Mouse (Mus musculus) forebrain, embryonic 16.5 days (tissue): ENCODE measurements around the gene G430095P16Rik. TPM values are rescaled to one million over a fixed set of nuclear protein-coding genes. Genes with fewer than 3 reads are reported as not detected.

ENCODE experiments used
- ATAC-seq: fragments of 200-750 bp; cut with Nextera tagmentation; 2 replicates; pipeline ENCODE4 v1.8.0; 2017; ENCODE audit warnings: mild to moderate bottlenecking, moderate library complexity
- H3K27ac ChIP-seq: fragments of 300-500 bp; sonication (generic); 2 replicates; pipeline ENCODE4 v1.5.1; 2014; ENCODE audit warnings: low read length, control low read depth
- H3K27me3 ChIP-seq: fragments of 300-500 bp; sonication (generic); replicated peaks from 2 replicates; pipeline ENCODE4 v1.6.1; 2014; ENCODE audit warnings: low read length; ENCODE audit not compliant: control insufficient read depth, insufficient read depth
- H3K36me3 ChIP-seq: fragments of 300-500 bp; sonication (generic); 2 replicates; pipeline ENCODE4 v1.6.1; 2014; ENCODE audit not compliant: control insufficient read depth, insufficient read depth
- H3K4me1 ChIP-seq: fragments of 300-500 bp; sonication (generic); replicated peaks from 2 replicates; pipeline ENCODE4 v1.6.1; 2014; ENCODE audit warnings: low read length; ENCODE audit not compliant: control insufficient read depth, insufficient read depth
- H3K4me2 ChIP-seq: fragments of 300-500 bp; sonication (generic); 2 replicates; pipeline ENCODE4 v1.6.1; 2014; ENCODE audit warnings: mild to moderate bottlenecking, low read length, control low read depth
- H3K4me3 ChIP-seq: fragments of 300-500 bp; sonication (generic); replicated peaks from 2 replicates; pipeline ENCODE4 v1.5.1; 2014; ENCODE audit warnings: mild to moderate bottlenecking, low read length, control low read depth
- H3K9ac ChIP-seq: fragments of 300-500 bp; sonication (generic); replicated peaks from 2 replicates; pipeline ENCODE4 v1.6.1; 2014; ENCODE audit warnings: low read depth, low read length, control low read depth
- H3K9me3 ChIP-seq: fragments of 300-500 bp; sonication (generic); 2 replicates; pipeline ENCODE4 v1.6.1; 2016; ENCODE audit warnings: low read length; ENCODE audit not compliant: control insufficient read depth
- WGBS: fragments of 180-500 bp; shearing (Covaris S2); extraction: QIAGEN DNeasy Blood & Tissue Kit; methylation state at CpG from one replicate; pipeline ENCODE4 v1.1.7; 2014; 5-methylcytosine and 5-hydroxymethylcytosine counted together
- polyA plus RNA-seq: library from polyadenylated mRNA; unstranded; fragments of >200 nt; fragmentation: Nextera tagmentation; extraction: Ambion mirVana; gene quantifications from 2 replicates; pipeline ENCODE4 v1.2.1, GENCODE M21; 2015

Gene G430095P16Rik
- polyA plus RNA-seq, 1 experiment from 2014 or later, result 2.2 TPM

DNA sequence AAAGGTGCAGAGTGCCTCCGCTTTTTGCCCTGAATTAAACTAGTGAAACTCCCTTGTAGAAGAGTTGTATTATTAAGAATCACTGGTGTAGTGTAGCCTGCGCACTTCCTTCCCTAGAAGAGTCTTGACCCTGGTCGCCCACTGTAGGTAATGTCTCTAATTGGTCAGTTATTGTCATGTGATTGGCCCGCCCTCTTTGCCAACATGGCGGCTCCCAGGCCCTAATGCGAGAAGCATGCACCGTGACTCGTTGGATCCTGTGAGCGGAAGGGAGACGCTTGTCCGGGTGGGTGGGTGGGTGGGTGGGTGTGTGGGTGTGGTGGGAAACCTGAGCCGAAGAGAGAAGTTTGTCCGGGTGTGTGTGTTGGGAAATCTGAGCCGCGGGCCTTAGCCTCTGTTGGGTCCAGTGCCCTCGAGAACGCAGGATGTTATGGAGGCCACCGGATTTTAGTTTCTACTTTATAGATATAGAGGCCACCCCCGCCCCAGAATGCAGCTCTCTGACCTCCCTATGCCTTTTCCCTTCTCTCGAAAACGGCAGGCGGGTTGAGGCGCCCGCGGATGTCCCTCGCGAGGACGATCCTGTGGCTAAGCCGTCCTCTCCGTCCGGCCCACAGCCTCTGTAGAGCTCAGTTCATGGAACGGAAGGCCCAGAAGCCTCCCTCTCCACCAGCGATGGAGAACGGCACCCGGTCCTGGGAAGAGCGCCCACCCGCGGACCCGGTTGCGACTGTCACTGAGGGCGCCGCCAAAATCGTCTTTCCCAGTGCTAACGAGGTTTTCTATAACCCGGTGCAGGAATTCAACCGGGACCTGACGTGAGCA lies 33.5 kb upstream of the G430095P16Rik start:
- Histone ChIP-seq H3K27ac (no peak overlapping the region), H3K27me3 (no peaks in the 10 kb centered on the region), H3K9ac (peak overlapping the region; percentile 64), H3K9me3 (no peaks in the 10 kb centered on the region), H3K4me1 (peaks cover 41% of the 10 kb centered on the region), H3K36me3 (0 out of 2 replicates have a peak, but pooled peaks cover 2% of the 10 kb centered on the region), H3K4me3 (peak overlapping the region; percentile 77), H3K4me2 (peak overlapping the region; percentile 93)
- WGBS, result under 1% methylated on average over 47 of the region's 47 CpGs
- ATAC-seq, result peak; percentile 88

DNA sequence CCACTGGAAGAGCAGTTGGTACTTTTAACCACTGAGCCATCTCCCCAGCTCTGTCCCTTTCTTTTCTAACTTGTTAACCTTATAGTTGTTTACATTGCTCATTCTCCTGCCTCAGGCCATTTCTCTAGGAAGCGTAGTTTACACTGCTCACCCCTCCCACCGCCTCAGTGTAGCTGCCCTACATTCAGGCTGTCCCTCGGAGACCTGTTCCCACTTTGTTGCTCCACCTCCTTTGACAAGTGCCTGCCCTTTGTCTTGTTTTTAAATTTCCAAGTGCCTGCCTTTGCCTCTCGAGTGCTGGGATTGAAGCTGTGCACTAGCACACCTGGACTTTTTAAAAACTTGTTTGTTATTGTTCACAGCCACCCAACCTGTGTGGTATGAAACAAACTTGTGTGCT lies 29.5 kb upstream of the G430095P16Rik start:
- Histone ChIP-seq H3K27ac (no peak overlapping the region), H3K9ac (no peak overlapping the region), H3K27me3 (no peaks in the 10 kb centered on the region), H3K9me3 (no peaks in the 10 kb centered on the region), H3K4me3 (no peak overlapping the region), H3K4me2 (no peak overlapping the region), H3K36me3 (peaks cover 12% of the 10 kb centered on the region; the same call in 1 of the 2 replicates), H3K4me1 (peaks cover 15% of the 10 kb centered on the region)
- ATAC-seq, result no peak
- 75% methylated on average over 4 of the region's 4 CpGs for WGBS

DNA sequence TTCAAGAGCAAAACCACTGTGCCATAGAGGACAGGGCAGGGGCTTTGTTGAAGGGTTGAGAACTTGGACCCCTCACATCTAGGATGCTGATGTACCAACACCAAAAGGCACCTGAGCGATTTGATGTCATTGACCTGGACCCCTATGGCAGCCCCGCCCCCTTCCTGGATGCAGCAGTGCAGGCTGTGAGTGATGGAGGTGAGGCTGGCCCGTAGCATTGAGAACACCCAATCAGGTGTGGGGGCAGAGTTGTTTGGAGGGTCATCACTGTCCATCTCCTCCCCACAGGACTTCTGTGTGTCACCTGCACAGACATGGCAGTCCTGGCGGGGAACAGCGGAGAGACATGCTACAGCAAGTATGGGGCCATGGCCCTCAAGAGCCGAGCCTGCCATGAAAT lies 27.7 kb upstream of the G430095P16Rik start:
- Histone ChIP-seq H3K27me3 (no peaks in the 10 kb centered on the region), H3K27ac (no peak overlapping the region), H3K9ac (no peak overlapping the region), H3K4me3 (no peak overlapping the region), H3K4me2 (no peak overlapping the region), H3K4me1 (peaks cover 7% of the 10 kb centered on the region), H3K9me3 (no peaks in the 10 kb centered on the region), H3K36me3 (peaks cover 17% of the 10 kb centered on the region; the same call in 1 of the 2 replicates)
- 94% methylated on average over 6 of the region's 6 CpGs for WGBS
- no peak for ATAC-seq

DNA sequence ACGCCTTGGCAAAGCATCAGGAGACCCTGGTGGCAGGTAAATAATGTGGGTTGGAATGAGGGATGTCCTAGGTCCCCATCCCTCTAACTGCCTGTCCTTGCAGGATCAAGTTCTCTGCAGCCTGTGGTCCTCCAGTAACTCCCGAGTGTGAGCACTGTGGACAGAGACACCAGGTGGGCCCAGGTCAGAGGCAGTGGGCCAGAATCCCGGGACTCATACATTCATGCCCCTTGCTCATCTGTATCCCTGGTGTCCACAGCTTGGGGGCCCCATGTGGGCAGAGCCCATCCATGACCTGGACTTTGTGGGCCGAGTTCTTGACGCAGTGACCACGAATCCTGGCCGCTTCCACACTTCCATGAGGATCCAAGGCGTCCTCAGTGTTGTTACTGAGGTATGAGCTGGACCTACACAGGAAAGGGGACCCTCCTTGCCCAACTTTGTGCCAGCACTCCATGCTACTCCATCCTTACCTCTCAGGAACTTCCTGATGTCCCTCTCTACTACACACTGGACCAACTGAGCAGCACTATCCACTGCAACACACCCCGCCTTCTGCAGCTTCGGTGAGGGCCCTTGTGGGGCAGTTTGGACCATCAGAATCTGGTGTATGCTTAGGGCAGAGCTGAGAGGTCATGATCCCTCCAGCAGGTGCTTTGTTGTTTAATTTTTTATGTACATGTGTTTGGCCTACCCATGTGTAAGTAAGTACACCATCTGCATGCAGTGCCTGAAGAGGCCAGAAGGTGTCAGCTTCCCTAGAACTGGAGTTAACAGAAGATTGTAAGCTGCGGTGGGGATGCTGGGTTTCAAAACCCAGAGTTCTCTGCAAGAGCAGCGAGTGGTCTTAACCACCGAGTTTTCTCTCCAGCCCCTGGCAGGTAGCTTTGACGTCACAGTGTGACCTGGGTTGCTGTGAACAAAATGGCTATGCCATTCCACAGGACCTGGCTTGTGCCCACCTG lies 25.4 kb upstream of the G430095P16Rik start:
- Histone ChIP-seq H3K9me3 (no peaks in the 10 kb centered on the region), H3K4me1 (peaks cover 10% of the 10 kb centered on the region; the same call in 1 of the 2 replicates), H3K4me3 (no peak overlapping the region), H3K9ac (no peak overlapping the region), H3K27me3 (peaks cover 13% of the 10 kb centered on the region), H3K4me2 (no peak overlapping the region), H3K27ac (no peak overlapping the region), H3K36me3 (peaks cover 16% of the 10 kb centered on the region; the same call in 1 of the 2 replicates)
- 82% methylated on average over 14 of the region's 14 CpGs for WGBS
- no peak for ATAC-seq

DNA sequence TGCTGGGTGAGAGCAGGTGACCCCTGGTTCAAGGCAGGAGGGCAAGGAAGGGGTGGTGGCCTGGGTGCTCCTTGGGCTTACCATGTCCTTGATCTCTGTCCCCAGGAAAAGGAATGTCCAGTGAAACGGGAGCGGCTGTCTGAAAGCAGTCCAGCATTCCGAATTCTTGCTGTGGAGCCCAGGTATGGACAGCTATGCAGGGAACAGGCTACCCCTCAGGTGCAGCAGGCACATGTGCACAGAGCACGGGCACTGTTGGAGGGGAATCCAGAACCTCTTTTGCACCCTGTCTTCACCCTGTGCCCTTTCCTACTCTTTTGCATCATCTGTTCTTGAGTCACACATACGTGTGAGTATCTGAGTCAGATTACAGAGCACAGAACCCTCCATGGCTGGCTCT lies 24.5 kb upstream of the G430095P16Rik start:
- no peak overlapping the region for H3K4me2 ChIP-seq
- H3K9me3 ChIP-seq, result no peaks in the 10 kb centered on the region
- H3K4me1 ChIP-seq, result peaks cover 13% of the 10 kb centered on the region; the same call in 1 of the 2 replicates
- H3K4me3 ChIP-seq, result no peak overlapping the region
- no peak for ATAC-seq
- no peak overlapping the region for H3K9ac ChIP-seq
- no peak overlapping the region for H3K27ac ChIP-seq
- peaks cover 22% of the 10 kb centered on the region for H3K27me3 ChIP-seq
- peaks cover 16% of the 10 kb centered on the region; the same call in 1 of the 2 replicates for H3K36me3 ChIP-seq
- WGBS, result 94% methylated on average over 5 of the region's 5 CpGs

DNA sequence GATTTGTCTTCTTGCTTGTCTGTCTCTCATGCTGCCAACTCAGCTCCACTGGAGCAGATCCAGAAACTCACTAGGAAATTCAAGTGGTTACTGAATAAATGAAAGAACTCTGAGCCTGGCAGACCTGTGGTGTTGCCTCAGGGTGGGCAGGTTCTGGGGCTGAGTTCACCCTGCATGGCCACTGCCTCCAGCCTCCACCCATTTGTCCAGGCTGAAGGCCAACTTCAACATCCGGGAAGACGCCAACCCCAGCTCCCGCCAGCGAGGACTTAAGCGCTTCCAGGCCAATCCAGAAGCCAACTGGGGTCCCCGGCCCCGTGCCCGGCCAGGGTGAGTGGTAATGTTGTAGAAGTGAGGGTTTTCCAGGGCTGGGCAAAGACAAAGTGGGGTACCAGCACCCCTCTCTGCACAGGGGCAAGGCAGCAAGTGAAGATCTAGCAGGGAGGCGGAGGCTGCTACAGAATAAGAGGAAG lies 23.8 kb upstream of the G430095P16Rik start:
- no peak for ATAC-seq
- Histone ChIP-seq H3K9ac (no peak overlapping the region), H3K9me3 (no peaks in the 10 kb centered on the region), H3K4me1 (peaks cover 20% of the 10 kb centered on the region), H3K27ac (peak overlapping the region; percentile 57; the same call in 1 of the 2 replicates), H3K36me3 (peaks cover 16% of the 10 kb centered on the region; the same call in 1 of the 2 replicates), H3K4me2 (no peak overlapping the region), H3K4me3 (no peak overlapping the region), H3K27me3 (peaks cover 25% of the 10 kb centered on the region)
- 71% methylated on average over 9 of the region's 9 CpGs for WGBS

DNA sequence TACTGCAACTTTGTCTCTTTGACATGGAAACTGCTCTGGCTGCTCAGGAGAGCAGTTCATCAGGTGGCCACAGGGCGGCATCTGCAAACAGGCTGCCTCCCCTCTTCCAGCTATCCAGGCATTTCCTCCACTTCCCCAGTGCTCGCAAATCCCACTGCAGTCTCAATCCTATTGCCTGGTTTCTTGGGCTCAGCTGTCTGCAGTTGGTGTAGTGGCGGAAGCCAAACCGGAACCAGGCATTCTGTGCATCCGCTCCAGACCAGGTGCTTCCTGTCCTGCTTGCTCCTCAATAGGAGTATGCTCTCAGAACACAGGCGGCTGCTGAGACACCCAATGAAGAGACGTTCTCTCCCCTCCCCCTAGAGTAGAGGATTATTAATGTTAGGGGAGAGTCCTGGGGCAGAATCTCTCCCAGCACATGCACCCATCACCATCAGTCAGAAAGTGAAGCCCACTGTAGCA lies 22.9 kb upstream of the G430095P16Rik start:
- peak overlapping the region; percentile 51 for H3K27ac ChIP-seq
- 59% methylated on average over 7 of the region's 7 CpGs for WGBS
- no peaks in the 10 kb centered on the region for H3K9me3 ChIP-seq

DNA sequence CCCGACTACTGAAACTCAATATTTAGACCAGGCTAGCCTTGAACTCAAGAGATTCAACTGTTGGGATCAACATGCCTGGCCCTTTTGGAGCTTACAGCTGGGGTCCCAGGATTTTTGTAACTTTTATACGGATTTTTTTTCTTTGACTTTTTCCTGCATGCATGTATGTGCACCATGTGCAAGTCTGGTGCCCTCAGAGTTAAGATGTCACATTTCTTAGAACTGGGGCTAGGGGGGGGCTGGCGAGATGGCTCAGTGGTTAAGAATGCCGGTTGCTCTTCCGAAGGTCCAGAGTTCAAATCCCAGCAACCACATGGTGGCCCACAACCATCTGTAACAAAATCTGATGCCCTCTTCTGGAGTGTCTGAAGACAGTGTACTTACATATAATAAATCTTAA lies 22.3 kb upstream of the G430095P16Rik start:
- ATAC-seq, result no peak
- H3K27ac ChIP-seq, result no peak overlapping the region
- no peak overlapping the region for H3K9ac ChIP-seq
- peaks cover 29% of the 10 kb centered on the region for H3K27me3 ChIP-seq
- H3K4me1 ChIP-seq, result peaks cover 34% of the 10 kb centered on the region
- H3K36me3 ChIP-seq, result peaks cover 14% of the 10 kb centered on the region; the same call in 1 of the 2 replicates
- WGBS, result 87% methylated on average over 5 of the region's 5 CpGs
- H3K9me3 ChIP-seq, result no peaks in the 10 kb centered on the region
- no peak overlapping the region for H3K4me2 ChIP-seq
- no peak overlapping the region for H3K4me3 ChIP-seq

More for the DNA sequence above, 22.9 kb upstream of the G430095P16Rik start:
- peaks cover 16% of the 10 kb centered on the region; the same call in 1 of the 2 replicates for H3K36me3 ChIP-seq
- no peak overlapping the region for H3K9ac ChIP-seq
- peaks cover 27% of the 10 kb centered on the region for H3K27me3 ChIP-seq
- peaks cover 27% of the 10 kb centered on the region for H3K4me1 ChIP-seq
- ATAC-seq, result peak; percentile 25; the same call in 1 of the 2 replicates
- H3K4me3 ChIP-seq, result no peak overlapping the region
- no peak overlapping the region for H3K4me2 ChIP-seq
